Mouse (Mus musculus) 3T3-L1 (cell line): ENCODE measurements around the gene Btbd35f30.
"Not testable (repeated sequence)": the region's sequence is repeated elsewhere in the genome, so short reads cannot be mapped to it uniquely, and the experiment has no call there.

Experiments
- DNase-seq: peaks from one replicate; pipeline ENCODE4 v3.0.0-alpha.2; 2015; ENCODE audit warnings: low read depth, low spot score

Gene Btbd35f30

DNA sequence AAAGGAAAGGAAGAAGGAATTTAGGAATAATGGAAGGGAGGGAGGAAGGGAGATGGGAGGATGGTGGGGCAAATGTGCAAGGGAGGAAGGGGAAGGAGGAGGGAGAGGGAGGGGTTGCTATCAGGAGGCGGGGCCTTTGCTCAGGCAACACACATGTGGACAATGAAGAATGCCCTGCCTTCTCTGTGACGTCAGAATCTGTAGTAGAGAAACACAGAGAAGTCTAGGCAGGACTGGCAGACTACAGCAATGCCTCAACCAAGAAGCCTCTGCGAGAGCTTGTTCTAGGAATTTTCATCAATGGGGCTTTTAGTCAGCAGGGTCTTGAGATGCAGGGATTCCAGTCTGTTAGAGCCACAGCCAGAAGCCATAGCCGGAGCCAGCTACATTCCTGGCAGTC lies at the start of gene Btbd35f30:
Gene Btbd35f30 (plus strand): TSS at position 301 of the 400 bp plus-strand sequence.
- not testable (repeated sequence) for DNase-seq

DNA sequence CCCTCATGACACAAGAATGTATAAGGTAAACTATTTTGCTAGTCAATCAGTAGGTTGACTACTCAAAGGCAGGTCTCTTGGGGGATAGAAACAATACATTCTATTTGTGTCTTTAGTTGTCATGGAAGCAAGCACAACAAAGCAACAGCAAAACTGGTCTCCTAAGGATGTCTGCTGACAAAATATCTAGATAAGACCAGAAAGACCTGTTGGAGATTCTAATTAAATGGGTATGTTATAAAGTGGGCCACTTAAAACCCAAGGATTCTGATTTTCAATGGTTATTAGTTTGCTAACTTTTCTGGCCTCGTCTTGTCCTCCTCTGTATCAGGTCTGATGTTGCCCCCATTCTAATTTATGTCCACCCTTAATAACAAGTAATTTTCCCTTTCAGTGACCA lies 47.0 kb downstream of the Btbd35f30 start, which contains the start of gene Gm21789:
Gene Gm21789 (plus strand): TSS at position 301 of the 400 bp plus-strand sequence.
- DNase-seq, result not testable (repeated sequence)
